Mouse (Mus musculus) hindbrain, embryonic 16.5 days (tissue): ENCODE results near the gene Gm10972. TPM values are rescaled to one million over a fixed set of nuclear protein-coding genes. Genes with fewer than 3 reads are reported as not detected.
"Not testable (repeated sequence)": the region's sequence is repeated elsewhere in the genome, so short reads cannot be mapped to it uniquely, and the experiment has no call there.

Source experiments
- ATAC-seq: fragments of 200-750 bp; cut with Nextera tagmentation; 2 replicates; pipeline ENCODE4 v1.8.0; 2017; ENCODE audit warnings: moderate TSS enrichment, moderate library complexity
- H3K27ac ChIP-seq: fragments of 300-500 bp; sonication (generic); 2 replicates; pipeline ENCODE4 v1.5.1; 2014; ENCODE audit warnings: low read depth, mild to moderate bottlenecking, control low read depth, low read length, moderate library complexity
- H3K27me3 ChIP-seq: fragments of 300-500 bp; sonication (generic); replicated peaks from 2 replicates; pipeline ENCODE4 v1.6.1; 2014; ENCODE audit warnings: low read length; ENCODE audit not compliant: control insufficient read depth, insufficient read depth
- H3K36me3 ChIP-seq: fragments of 300-500 bp; sonication (generic); 2 replicates; pipeline ENCODE4 v1.6.1; 2014; ENCODE audit warnings: mild to moderate bottlenecking, low read length, moderate library complexity, mixed read lengths; ENCODE audit not compliant: control insufficient read depth, insufficient read depth
- H3K4me1 ChIP-seq: fragments of 300-500 bp; sonication (generic); 2 replicates; pipeline ENCODE4 v1.6.1; 2014; ENCODE audit warnings: low read depth, low read length; ENCODE audit not compliant: control insufficient read depth, insufficient read depth
- H3K4me2 ChIP-seq: fragments of 300-500 bp; sonication (generic); 2 replicates; pipeline ENCODE4 v1.6.1; 2014; ENCODE audit warnings: mild to moderate bottlenecking, low read length, control low read depth, moderate library complexity
- H3K4me3 ChIP-seq: fragments of 300-500 bp; sonication (generic); 2 replicates; pipeline ENCODE4 v1.5.1; 2014; ENCODE audit warnings: mild to moderate bottlenecking, low read length, control low read depth, moderate library complexity
- H3K9ac ChIP-seq: fragments of 300-500 bp; sonication (generic); 2 replicates; pipeline ENCODE4 v1.6.1; 2014; ENCODE audit warnings: low read depth, mild to moderate bottlenecking, control low read depth, low read length, moderate library complexity
- H3K9me3 ChIP-seq: fragments of 300-500 bp; sonication (generic); 2 replicates; pipeline ENCODE4 v1.6.1; 2014; ENCODE audit warnings: mild to moderate bottlenecking, low read length, moderate library complexity; ENCODE audit not compliant: control insufficient read depth
- WGBS: fragments of 180-500 bp; shearing (Covaris S2); extraction: QIAGEN DNeasy Blood & Tissue Kit; methylation state at CpG from one replicate; pipeline ENCODE4 v1.1.7; 2014; 5-methylcytosine and 5-hydroxymethylcytosine counted together
- polyA plus RNA-seq: library from polyadenylated mRNA; unstranded; fragments of >200 nt; fragmentation: Nextera tagmentation; extraction: Ambion mirVana; gene quantifications from 2 replicates; pipeline ENCODE4 v1.2.1, GENCODE M21; 2015

Gene Gm10972
- polyA plus RNA-seq, result not detected in 2 replicates

GRCm38 (mm10) chr3:94642495-94643162 lies at the start of gene Gm10972:
Gm10972 (plus strand) TSS chr3:94643112.
- ATAC-seq, H3K4me1 ChIP-seq, H3K4me3 ChIP-seq, H3K36me3 ChIP-seq, H3K9me3 ChIP-seq, H3K4me2 ChIP-seq, H3K27me3 ChIP-seq, H3K9ac ChIP-seq, H3K27ac ChIP-seq: not testable (repeated sequence)
- 73% methylated on average over 2 of the region's 2 CpGs for WGBS

GRCm38 (mm10) chr3:94595871-94596287 lies 47.0 kb upstream of the Gm10972 start:
- no peaks in the 10 kb centered on the region; the same call in 1 of the 2 replicates for H3K9me3 ChIP-seq
- no peak overlapping the region for H3K9ac ChIP-seq
- no peak overlapping the region for H3K4me3 ChIP-seq
- 89% methylated on average over 6 of the region's 6 CpGs for WGBS
- H3K27me3 ChIP-seq, result no peaks in the 10 kb centered on the region
- no peaks in the 10 kb centered on the region for H3K36me3 ChIP-seq
- no peak overlapping the region for H3K27ac ChIP-seq
- no peaks in the 10 kb centered on the region for H3K4me1 ChIP-seq
- no peak overlapping the region for H3K4me2 ChIP-seq
- no peak for ATAC-seq

GRCm38 (mm10) chr3:94597224-94597779 lies 45.6 kb upstream of the Gm10972 start:
- H3K27me3 ChIP-seq, result no peaks in the 10 kb centered on the region
- no peak for ATAC-seq
- WGBS, result 70% methylated on average over 3 of the region's 3 CpGs
- no peaks in the 10 kb centered on the region; the same call in 1 of the 2 replicates for H3K9me3 ChIP-seq
- no peaks in the 10 kb centered on the region for H3K36me3 ChIP-seq
- no peaks in the 10 kb centered on the region for H3K4me1 ChIP-seq
- H3K4me3 ChIP-seq, result no peak overlapping the region
- H3K9ac ChIP-seq, result no peak overlapping the region
- H3K4me2 ChIP-seq, result no peak overlapping the region
- H3K27ac ChIP-seq, result no peak overlapping the region

GRCm38 (mm10) chr3:94601959-94602358 lies 41.0 kb upstream of the Gm10972 start:
- 2% methylated on average over 4 of the region's 4 CpGs for WGBS
- Histone ChIP-seq H3K9me3 (no peaks in the 10 kb centered on the region), H3K36me3 (no peaks in the 10 kb centered on the region), H3K27ac (no peak overlapping the region), H3K4me3 (no peak overlapping the region), H3K9ac (no peak overlapping the region), H3K4me1 (no peaks in the 10 kb centered on the region), H3K4me2 (no peak overlapping the region), H3K27me3 (no peaks in the 10 kb centered on the region)
- peak; percentile 48; the same call in 1 of the 2 replicates for ATAC-seq

DNA sequence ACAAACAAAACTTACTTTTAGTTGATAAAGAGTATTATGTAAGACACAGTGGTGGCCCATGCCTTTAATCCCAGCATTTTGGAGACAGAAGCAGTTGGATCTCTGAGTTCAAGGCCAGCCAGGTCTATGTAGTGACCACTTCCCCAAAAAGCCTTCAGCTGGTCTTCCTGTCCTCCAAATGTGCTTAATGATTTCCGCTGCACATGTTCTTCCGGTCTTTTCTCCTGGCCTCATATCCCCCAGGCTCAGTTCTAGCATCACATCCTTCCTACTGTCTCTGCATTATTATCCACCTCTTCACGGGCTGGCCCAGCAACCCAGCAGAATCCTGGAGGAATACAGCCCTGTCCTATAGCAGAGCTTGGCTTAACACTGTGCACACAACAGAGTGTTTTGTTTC lies 33.3 kb upstream of the Gm10972 start:
- Histone ChIP-seq H3K9ac (no peak overlapping the region), H3K4me1 (peaks cover 2% of the 10 kb centered on the region; the same call in 1 of the 2 replicates), H3K36me3 (no peaks in the 10 kb centered on the region), H3K4me2 (no peak overlapping the region), H3K27me3 (no peaks in the 10 kb centered on the region), H3K4me3 (no peak overlapping the region), H3K9me3 (no peaks in the 10 kb centered on the region), H3K27ac (no peak overlapping the region)
- ATAC-seq, result no peak
- 93% methylated on average over 3 of the region's 3 CpGs for WGBS

DNA sequence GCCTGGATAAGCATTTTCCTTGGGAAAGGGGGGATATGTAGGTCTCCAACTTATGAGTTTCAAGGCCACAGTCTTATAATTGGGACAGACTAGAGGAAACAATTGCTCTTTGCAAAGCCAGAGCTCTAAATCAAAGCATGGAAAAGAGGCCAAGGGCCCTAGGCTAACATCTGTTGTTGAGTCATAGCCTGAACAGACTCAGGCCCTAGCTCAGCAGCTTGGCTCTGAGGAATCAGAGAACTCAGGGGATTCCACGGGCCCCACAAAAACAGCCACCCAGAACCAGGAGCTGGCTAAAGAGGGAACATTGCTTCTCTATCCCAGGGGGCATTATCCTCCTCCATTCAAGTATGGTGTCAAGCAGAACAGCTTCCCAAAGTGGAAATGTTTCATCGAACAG lies 32.3 kb upstream of the Gm10972 start:
- H3K27ac ChIP-seq, result no peak overlapping the region
- no peaks in the 10 kb centered on the region for H3K36me3 ChIP-seq

GRCm38 (mm10) chr3:94611343-94611742 lies 31.6 kb upstream of the Gm10972 start:
- H3K9ac ChIP-seq, result no peak overlapping the region
- H3K9me3 ChIP-seq, result no peaks in the 10 kb centered on the region
- no peak overlapping the region for H3K4me3 ChIP-seq
- peak; percentile 64; the same call in 1 of the 2 replicates for ATAC-seq
- H3K27me3 ChIP-seq, result no peaks in the 10 kb centered on the region
- 60% methylated on average over 4 of the region's 4 CpGs for WGBS
- no peaks in the 10 kb centered on the region for H3K36me3 ChIP-seq
- H3K4me1 ChIP-seq, result peaks cover 2% of the 10 kb centered on the region; the same call in 1 of the 2 replicates
- no peak overlapping the region for H3K27ac ChIP-seq
- H3K4me2 ChIP-seq, result no peak overlapping the region

More for the DNA sequence above, 32.3 kb upstream of the Gm10972 start:
- no peak for ATAC-seq
- Histone ChIP-seq H3K9me3 (no peaks in the 10 kb centered on the region), H3K4me3 (no peak overlapping the region), H3K27me3 (no peaks in the 10 kb centered on the region), H3K4me2 (no peak overlapping the region), H3K4me1 (peaks cover 2% of the 10 kb centered on the region; the same call in 1 of the 2 replicates), H3K9ac (no peak overlapping the region)
- WGBS, result 78% methylated on average over 2 of the region's 2 CpGs

GRCm38 (mm10) chr3:94611834-94612233 lies 31.1 kb upstream of the Gm10972 start:
- H3K4me2 ChIP-seq, result no peak overlapping the region
- H3K9me3 ChIP-seq, result no peaks in the 10 kb centered on the region
- no peaks in the 10 kb centered on the region for H3K27me3 ChIP-seq
- no peak overlapping the region for H3K27ac ChIP-seq
- H3K4me1 ChIP-seq, result peaks cover 2% of the 10 kb centered on the region; the same call in 1 of the 2 replicates
- ATAC-seq, result no peak
- 81% methylated on average over 5 of the region's 5 CpGs for WGBS
- H3K36me3 ChIP-seq, result no peaks in the 10 kb centered on the region
- no peak overlapping the region for H3K9ac ChIP-seq
- H3K4me3 ChIP-seq, result no peak overlapping the region

- H3K4me2 ChIP-seq, result no peak overlapping the region
- H3K4me1 ChIP-seq, result peaks cover 2% of the 10 kb centered on the region; the same call in 1 of the 2 replicates
- H3K27me3 ChIP-seq, result no peaks in the 10 kb centered on the region
- H3K27ac ChIP-seq, result no peak overlapping the region
- 86% methylated on average over 1 of the region's 1 CpGs for WGBS
- H3K36me3 ChIP-seq, result no peaks in the 10 kb centered on the region
- H3K9ac ChIP-seq, result no peak overlapping the region
- no peak overlapping the region for H3K4me3 ChIP-seq
- no peak for ATAC-seq
- no peaks in the 10 kb centered on the region for H3K9me3 ChIP-seq
Observed at GRCm38 (mm10) chr3:94612274-94612673, 30.6 kb upstream of the Gm10972 start.
